Mouse (Mus musculus) heart, postnatal 0 days (tissue): Measurements from ENCODE around the gene Ttc39b.

ENCODE experiments used
- CTCF ChIP-seq: IDR thresholded peaks from 2 replicates; pipeline ENCODE4 v1.5.1; 2016; ENCODE audit warnings: antibody characterized with exemption, control low read depth, low read depth
- EP300 ChIP-seq: IDR thresholded peaks from 2 replicates; pipeline ENCODE4 v1.6.1; 2016; ENCODE audit warnings: antibody characterized with exemption, low read depth

DNA sequence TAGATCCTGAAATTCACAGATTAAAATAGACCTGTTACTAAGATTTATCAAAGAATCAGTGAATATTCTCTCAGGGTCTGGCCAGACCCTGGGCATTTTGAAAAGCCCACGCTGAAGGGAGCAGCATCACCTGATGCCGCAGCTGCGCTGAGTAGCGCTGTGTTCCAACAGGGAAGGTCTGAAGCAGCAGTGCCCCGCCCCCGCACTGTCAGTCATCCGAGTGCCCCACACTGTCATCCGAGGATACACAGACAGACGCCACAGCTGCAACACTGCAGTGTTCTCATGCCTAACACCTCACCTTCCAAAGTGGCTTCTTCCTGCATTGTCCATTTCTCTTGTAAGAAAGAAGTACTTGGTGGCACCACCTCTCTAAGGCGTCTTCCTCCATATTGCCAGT, 96.0 kb downstream of the Ttc39b start:
- no peak for TF ChIP-seq CTCF
- no peak for TF ChIP-seq EP300
